Mouse (Mus musculus) lung, postnatal 14 days (tissue): ENCODE data around the gene Cpeb3.
"Not testable (repeated sequence)": the region's sequence is repeated elsewhere in the genome, so short reads cannot be mapped to it uniquely, and the experiment has no call there.

ENCODE experiments used
- DNase-seq: peaks from one replicate; pipeline ENCODE4 v3.0.0; 2021

Gene Cpeb3

DNA sequence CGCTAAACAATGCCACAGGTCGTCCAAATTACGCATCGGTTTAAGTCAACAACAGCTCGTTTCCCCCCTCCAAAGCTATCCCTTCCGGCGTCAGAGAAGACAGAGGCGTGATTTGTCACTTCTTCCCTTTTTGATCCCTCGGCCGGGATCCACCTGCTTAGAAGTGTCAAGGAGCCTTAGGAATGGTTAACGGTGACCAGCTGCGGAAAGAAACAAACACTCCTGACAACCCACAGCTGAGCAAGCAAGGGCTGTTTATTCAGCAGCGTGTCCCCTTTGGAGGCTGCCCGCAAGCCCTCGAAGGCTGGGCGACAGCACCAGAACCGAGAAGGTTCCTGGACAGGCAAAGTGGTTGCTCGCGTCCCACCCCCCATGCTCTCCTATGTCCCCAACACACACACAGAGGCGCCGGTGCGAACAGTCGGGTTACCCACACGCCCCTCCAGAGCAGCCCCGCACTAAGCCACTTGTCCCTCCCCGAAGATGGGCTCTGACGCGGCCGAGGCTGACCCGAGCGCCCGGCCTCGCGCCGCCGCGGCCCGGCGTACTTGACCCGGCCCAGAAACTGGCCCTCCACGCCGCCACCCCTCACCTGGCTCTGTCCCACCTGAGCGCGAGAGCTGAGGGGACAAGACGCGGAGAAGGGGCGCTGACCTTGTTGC, 1.6 kb downstream of the Cpeb3 start:
- peak; percentile 48 for DNase-seq

GRCm38 (mm10) chr19:37205155-37205554, 3.2 kb downstream of the Cpeb3 start:
- DNase-seq: not testable (repeated sequence)

- DNase-seq: no peak
Observed at GRCm38 (mm10) chr19:37203371-37203770, 5.0 kb downstream of the Cpeb3 start.

- no peak for DNase-seq
Observed at GRCm38 (mm10) chr19:37199889-37200288, 8.5 kb downstream of the Cpeb3 start.

DNA sequence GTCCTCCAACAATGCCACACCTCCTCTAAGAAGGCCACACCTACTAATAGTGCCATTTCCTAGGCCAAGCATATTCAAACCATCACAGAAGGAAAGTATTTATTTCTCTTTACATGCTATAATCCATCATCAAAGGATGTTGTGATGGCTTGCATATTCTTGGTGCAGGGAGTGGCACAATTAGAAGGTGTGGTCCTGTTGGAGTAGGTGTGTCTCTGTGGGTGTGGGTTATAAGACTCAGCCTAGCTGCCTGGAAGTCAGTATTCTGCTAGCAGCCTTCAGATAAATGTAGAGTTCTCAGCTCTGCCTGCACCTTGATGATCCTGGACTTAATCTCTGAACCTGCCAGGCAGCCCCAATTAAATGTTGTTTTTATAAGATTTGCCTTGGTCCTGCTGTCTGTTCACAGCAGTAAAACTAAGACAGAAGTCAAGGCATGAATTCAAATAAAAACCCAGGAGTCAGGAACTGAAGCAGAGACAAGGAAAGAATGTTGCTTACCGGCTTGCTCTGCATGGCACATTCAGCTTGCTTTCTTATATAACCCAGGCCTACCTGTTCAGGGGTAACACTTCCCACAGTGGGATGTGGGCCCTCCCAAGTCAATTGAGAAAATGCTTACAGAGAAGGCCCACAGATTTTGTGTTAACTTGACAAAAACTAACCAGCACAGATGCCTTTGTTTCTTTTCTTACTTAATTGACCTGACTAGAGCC, 10.1 kb downstream of the Cpeb3 start:
- DNase-seq: no peak

DNA sequence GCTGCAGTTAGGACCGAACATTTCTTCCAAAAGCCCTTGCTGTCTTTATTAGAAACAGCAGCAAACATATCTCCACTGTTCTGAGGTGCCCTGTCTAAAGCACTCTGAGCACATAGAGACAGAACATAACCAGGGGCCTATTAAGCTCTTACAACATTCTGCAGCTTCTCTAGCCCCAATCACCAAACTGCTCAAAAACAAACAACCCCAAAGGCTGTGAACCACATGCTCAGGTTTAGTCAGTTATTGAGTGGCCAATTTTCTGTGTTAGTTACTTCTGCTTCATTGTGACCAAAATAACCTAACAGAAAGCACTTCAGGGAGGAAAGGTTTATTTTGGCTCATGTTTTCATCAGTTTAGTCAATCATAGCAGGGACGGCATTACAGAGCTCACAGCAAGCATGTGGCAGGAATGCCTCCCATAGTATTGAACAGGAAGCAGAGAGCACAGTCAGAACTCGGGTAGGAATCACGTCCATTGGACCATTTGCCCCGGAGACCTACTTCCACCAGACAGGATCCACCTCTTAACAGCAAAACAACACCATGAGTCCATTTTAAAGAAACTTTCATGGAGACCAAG, 15.8 kb downstream of the Cpeb3 start:
- no peak for DNase-seq

DNA sequence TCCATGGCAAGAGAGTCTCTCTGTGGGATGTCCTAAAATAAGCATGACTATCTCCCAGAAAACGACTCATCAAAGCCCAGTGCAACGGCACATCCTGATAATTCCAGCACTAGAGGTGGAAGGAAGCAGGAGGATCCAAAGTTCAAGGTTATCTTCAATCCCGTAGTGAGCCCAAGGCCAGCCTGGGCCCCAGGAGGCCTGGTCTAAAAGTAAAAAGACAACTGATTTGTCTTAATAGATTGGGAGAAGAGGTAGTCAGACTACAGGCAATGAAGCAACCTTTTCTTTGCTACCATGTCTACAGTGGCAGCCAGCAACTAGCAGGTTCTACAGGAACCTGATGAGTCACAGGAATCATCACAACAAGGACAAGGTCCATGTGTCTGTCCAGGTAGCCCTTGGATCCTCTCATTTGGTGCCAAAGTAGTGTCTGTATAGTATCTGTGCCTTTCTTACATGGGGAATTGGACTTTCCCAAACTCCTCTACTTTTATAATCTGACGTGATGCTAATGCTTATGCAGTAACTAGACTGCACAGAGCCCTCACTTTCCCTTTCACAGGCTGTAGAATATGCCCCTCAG, 19.9 kb downstream of the Cpeb3 start:
- no peak for DNase-seq

GRCm38 (mm10) chr19:37177819-37178708, 30.3 kb downstream of the Cpeb3 start:
- DNase-seq: peak; percentile 61

GRCm38 (mm10) chr19:37176879-37177462, 31.4 kb downstream of the Cpeb3 start:
- no peak for DNase-seq

GRCm38 (mm10) chr19:37175919-37176318, 32.5 kb downstream of the Cpeb3 start:
- no peak for DNase-seq

DNA sequence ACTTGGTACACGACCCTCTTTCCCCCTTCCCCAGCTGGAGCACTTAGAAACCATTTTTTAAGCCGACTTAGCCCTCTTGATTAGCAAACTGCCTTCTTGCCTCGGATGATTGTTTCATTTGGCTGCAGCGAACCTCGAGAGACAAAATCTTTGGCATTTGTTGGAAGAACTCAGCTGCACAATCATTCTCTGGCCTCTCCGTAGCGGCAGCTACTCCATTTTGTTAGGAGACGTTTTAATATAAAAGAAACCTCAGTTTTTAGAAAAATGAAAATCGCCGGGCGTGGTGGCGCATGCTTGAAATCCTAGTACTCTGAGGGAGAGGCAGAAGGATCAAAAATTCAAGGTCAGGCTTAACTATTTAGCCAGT, 33.0 kb downstream of the Cpeb3 start:
- no peak for DNase-seq

- peak; percentile 42 for DNase-seq
Observed at GRCm38 (mm10) chr19:37174716-37175435, 33.5 kb downstream of the Cpeb3 start.

- peak; percentile 44 for DNase-seq
Observed at GRCm38 (mm10) chr19:37174116-37174715, 34.2 kb downstream of the Cpeb3 start.

DNA sequence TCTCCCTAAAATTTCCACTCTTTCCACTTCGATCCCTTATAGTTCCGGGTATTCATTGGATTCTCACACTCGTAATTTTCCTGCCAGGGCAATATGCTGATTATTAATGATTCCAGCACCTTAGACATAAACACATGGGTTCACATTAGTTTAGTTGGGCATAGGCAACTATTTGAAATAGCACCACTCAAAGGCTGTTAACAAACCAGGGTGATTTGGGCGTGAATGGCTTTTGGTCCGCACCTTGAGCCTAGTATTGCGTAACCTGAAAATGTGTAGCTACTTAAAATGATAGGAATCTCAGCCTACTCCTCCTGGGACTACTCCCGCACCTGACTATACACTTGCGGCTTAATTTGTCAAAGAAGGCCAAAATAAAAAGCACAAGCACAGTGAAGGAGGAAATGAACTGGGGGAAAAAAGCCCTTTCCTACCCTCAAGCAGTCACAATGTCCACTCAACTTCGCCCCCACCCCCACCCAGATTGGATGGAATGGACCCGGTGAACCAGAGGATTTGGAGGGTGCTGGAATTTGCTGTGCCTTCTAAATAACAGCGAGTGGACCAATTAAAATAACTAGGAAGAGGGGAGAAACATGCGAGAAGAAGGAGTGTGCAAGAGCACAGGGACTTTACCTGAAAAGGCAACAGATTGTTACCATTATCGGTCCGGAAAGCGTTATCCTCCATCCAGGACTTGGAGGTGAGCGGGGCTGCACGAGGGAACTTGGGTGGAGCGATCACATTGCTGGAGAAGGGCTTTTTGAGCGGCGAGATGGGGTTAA, 34.9 kb downstream of the Cpeb3 start:
- DNase-seq: no peak

- no peak for DNase-seq
Observed at GRCm38 (mm10) chr19:37172566-37173130, 35.8 kb downstream of the Cpeb3 start.

GRCm38 (mm10) chr19:37172096-37172495, 36.3 kb downstream of the Cpeb3 start:
- no peak for DNase-seq

- no peak for DNase-seq
Observed at GRCm38 (mm10) chr19:37156770-37157336, 51.5 kb downstream of the Cpeb3 start.

DNA sequence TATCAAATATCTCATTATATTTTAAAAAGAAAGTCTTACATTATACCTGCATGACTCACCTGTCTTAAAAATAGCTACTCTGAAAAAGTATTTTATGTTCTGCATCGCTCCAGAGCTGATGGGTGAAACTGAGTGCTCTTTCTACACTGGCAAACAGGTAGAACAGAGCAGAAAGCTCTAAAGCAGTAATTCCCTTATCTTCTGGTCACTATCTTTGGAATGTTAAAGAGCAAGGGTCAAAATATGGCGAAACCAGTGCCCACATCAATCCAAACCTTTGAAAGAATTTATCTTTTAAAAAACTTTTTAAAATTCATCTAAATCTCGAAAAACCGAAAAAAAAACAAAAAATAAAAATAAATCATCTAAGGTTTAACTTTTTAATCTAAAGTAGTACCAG, 52.4 kb downstream of the Cpeb3 start:
- DNase-seq: no peak

- no peak for DNase-seq
Observed at GRCm38 (mm10) chr19:37147145-37147544, 61.3 kb downstream of the Cpeb3 start.

DNA sequence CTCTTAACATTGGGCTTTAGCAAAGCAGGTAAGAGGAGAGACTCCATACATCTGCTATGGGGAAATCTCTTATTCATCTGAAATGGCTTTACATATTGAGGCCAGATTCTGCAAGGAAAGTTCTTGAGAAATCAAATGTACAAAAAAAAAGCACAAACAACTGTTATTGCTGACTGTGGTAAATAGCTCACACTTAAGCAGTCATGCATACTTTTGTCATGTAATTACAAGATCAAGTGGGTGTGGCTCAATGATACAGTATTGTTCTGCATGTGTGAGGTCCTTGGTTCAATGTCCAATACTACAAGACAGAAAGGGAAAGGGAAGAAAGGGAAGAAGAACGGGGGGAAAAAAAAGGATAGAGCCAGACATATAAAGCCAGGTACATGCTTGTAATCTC, 62.6 kb downstream of the Cpeb3 start:
- no peak for DNase-seq
